Mouse (Mus musculus): ENCODE measurements around the gene Pdgfra.

The Pdgfra gene

GRCm38 (mm10) chr5:75155741-75156553 is 3.9 kb downstream of the Pdgfra start:
- peak; percentile 86 for DNase-seq

GRCm38 (mm10) chr5:75156554-75157036 is 4.5 kb downstream of the Pdgfra start:
- no peak for DNase-seq

GRCm38 (mm10) chr5:75157038-75157437 is 4.9 kb downstream of the Pdgfra start:
- peak; percentile 59 for DNase-seq

- no peak for DNase-seq
Measured at GRCm38 (mm10) chr5:75160530-75161170, 8.6 kb downstream of the Pdgfra start.

GRCm38 (mm10) chr5:75161586-75161985 is 9.5 kb downstream of the Pdgfra start:
- DNase-seq, result no peak

GRCm38 (mm10) chr5:75163289-75163951 is 11.3 kb downstream of the Pdgfra start:
- DNase-seq, result no peak

GRCm38 (mm10) chr5:75164688-75165087 is 12.6 kb downstream of the Pdgfra start:
- DNase-seq, result no peak

GRCm38 (mm10) chr5:75169837-75170236 is 17.7 kb downstream of the Pdgfra start:
- DNase-seq, result no peak

GRCm38 (mm10) chr5:75171859-75172258 is 19.8 kb downstream of the Pdgfra start:
- no peak for DNase-seq

GRCm38 (mm10) chr5:75179249-75179648 is 27.2 kb downstream of the Pdgfra start:
- DNase-seq, result no peak

- DNase-seq, result no peak
Measured at GRCm38 (mm10) chr5:75179726-75180290, 27.7 kb downstream of the Pdgfra start.

- no peak for DNase-seq
Measured at GRCm38 (mm10) chr5:75183653-75184052, 31.6 kb downstream of the Pdgfra start.

GRCm38 (mm10) chr5:75184112-75184511 is 32.0 kb downstream of the Pdgfra start:
- DNase-seq, result no peak

GRCm38 (mm10) chr5:75184693-75185235 is 32.7 kb downstream of the Pdgfra start:
- DNase-seq, result no peak

GRCm38 (mm10) chr5:75185584-75185983 is 33.5 kb downstream of the Pdgfra start:
- no peak for DNase-seq

- DNase-seq, result no peak
Measured at GRCm38 (mm10) chr5:75189319-75189987, 37.4 kb downstream of the Pdgfra start.

- DNase-seq, result no peak
Measured at GRCm38 (mm10) chr5:75193107-75193506, 41.0 kb downstream of the Pdgfra start.

- DNase-seq, result no peak
Measured at GRCm38 (mm10) chr5:75198413-75198812, 46.3 kb downstream of the Pdgfra start.

- no peak for DNase-seq
Measured at GRCm38 (mm10) chr5:75199698-75200365, 47.7 kb downstream of the Pdgfra start.

- no peak for DNase-seq
Measured at GRCm38 (mm10) chr5:75200366-75200724, 48.3 kb downstream of the Pdgfra start.

GRCm38 (mm10) chr5:75207905-75208304 is 55.8 kb downstream of the Pdgfra start:
- DNase-seq, result no peak

GRCm38 (mm10) chr5:75209966-75210365 is 57.9 kb downstream of the Pdgfra start:
- DNase-seq, result peak; percentile 37

Data from lung, postnatal 14 days (tissue).